Mouse (Mus musculus) MEL (cell line): ENCODE measurements around the gene Hist2h2ac.

Source experiments
- CTCF ChIP-seq, 3 experiments: IDR thresholded peaks in 2 of 3; conservative IDR thresholded peaks in 1 of 3; 2 replicates each; pipeline ENCODE4 v1.5.1; 2011 to 2012; ENCODE audit warnings: low read length in 3 of 3, low read depth in 2 of 3, mild to moderate bottlenecking in 2 of 3, improper control_type of control experiment in 1 of 3, inconsistent platforms in 1 of 3, mixed read lengths in 1 of 3, moderate library complexity in 1 of 3; ENCODE audit not compliant: control insufficient read depth in 1 of 3, insufficient read depth in 1 of 3, poor library complexity in 1 of 3, severe bottlenecking in 1 of 3
- E2F4 ChIP-seq: IDR thresholded peaks from 2 replicates; pipeline ENCODE4 v1.6.1; 2011; ENCODE audit warnings: low read depth, low read length, improper control_type of control experiment, borderline replicate concordance
- EP300 ChIP-seq, 2 experiments: IDR thresholded peaks; 2 replicates each; pipeline ENCODE4 v1.6.1; 2011; ENCODE audit warnings: improper control_type of control experiment in 2 of 2, low read length in 2 of 2, low read depth in 1 of 2, mild to moderate bottlenecking in 1 of 2
- HCFC1 ChIP-seq: IDR thresholded peaks from 2 replicates; pipeline ENCODE4 v1.6.1; 2012; ENCODE audit warnings: low read depth, mild to moderate bottlenecking, inconsistent platforms, low read length, improper control_type of control experiment, moderate library complexity
- MAFK ChIP-seq: IDR thresholded peaks from 2 replicates; pipeline ENCODE4 v1.6.1; 2011; ENCODE audit warnings: low read depth, mild to moderate bottlenecking, low read length, improper control_type of control experiment, borderline replicate concordance
- MAX ChIP-seq: IDR thresholded peaks from 2 replicates; pipeline ENCODE4 v1.6.1; 2011; ENCODE audit warnings: low read length, improper control_type of control experiment
- MXI1 ChIP-seq: IDR thresholded peaks from 2 replicates; pipeline ENCODE4 v1.6.1; 2011; ENCODE audit warnings: mild to moderate bottlenecking, low read depth, low read length, improper control_type of control experiment
- POLR2A ChIP-seq, 2 experiments: IDR thresholded peaks; 2 replicates each; pipeline ENCODE4 v1.6.1; 2011 to 2012; ENCODE audit warnings: low read length in 2 of 2, mild to moderate bottlenecking in 2 of 2, control low read depth in 1 of 2, improper control_type of control experiment in 1 of 2, low read depth in 1 of 2, moderate library complexity in 1 of 2; ENCODE audit not compliant: control insufficient read depth in 1 of 2, insufficient read depth in 1 of 2, poor library complexity in 1 of 2
- SMC3 ChIP-seq: IDR thresholded peaks from 2 replicates; pipeline ENCODE4 v1.6.1; 2011; ENCODE audit warnings: low read depth, low read length, improper control_type of control experiment
- TBP ChIP-seq: IDR thresholded peaks from 2 replicates; pipeline ENCODE4 v1.8.0; 2011; ENCODE audit warnings: low read depth, low read length, improper control_type of control experiment
- UBTF ChIP-seq: IDR thresholded peaks from 2 replicates; pipeline ENCODE4 v1.6.1; 2012; ENCODE audit warnings: low read depth, mild to moderate bottlenecking, inconsistent platforms, low read length, improper control_type of control experiment, moderate library complexity, borderline replicate concordance; ENCODE audit not compliant: insufficient read depth
- USF1 ChIP-seq: IDR thresholded peaks from 2 replicates; pipeline ENCODE4 v1.6.1; 2014; ENCODE audit warnings: low read depth, mild to moderate bottlenecking, inconsistent platforms, low read length, improper control_type of control experiment, moderate library complexity
- ZC3H11A ChIP-seq: IDR thresholded peaks from 2 replicates; pipeline ENCODE4 v1.6.1; 2012; ENCODE audit warnings: low read depth, mild to moderate bottlenecking, inconsistent platforms, low read length, improper control_type of control experiment
- ZNF384 ChIP-seq: IDR thresholded peaks from 2 replicates; pipeline ENCODE4 v1.6.1; 2012; ENCODE audit warnings: low read depth, mild to moderate bottlenecking, inconsistent platforms, low read length, improper control_type of control experiment

- TF ChIP-seq MAX: no peak
- TF ChIP-seq MXI1: no peak
- TF ChIP-seq ZNF384: no peak
- no peak; the same call in 1 of the 2 replicates for TF ChIP-seq SMC3
- TF ChIP-seq POLR2A (IDR thresholded peaks at IDR 0.05; ENCODE audit: control insufficient read depth in 1 of 2, insufficient read depth in 1 of 2, low read depth in 1 of 2, low read length in 2 of 2, poor library complexity in 1 of 2): no peak; a peak in 1 of 4 replicates
- no peak for TF ChIP-seq UBTF
- TF ChIP-seq USF1: no peak
- TF ChIP-seq CTCF (IDR thresholded peaks at IDR 0.05 in 2 of 3, conservative IDR thresholded peaks at IDR 0.05 in 1 of 3; ENCODE audit: control insufficient read depth in 1 of 3, insufficient read depth in 1 of 3, low read depth in 2 of 3, low read length in 3 of 3, poor library complexity in 1 of 3, severe bottlenecking in 1 of 3): 0 out of 6 replicates have a peak, but pooled peaks of 1 of the 3 experiments have one; percentile 1
- TF ChIP-seq TBP: no peak
- no peak; the same call in 1 of the 2 replicates for TF ChIP-seq HCFC1
- TF ChIP-seq EP300 (IDR thresholded peaks at IDR 0.05; ENCODE audit: low read depth in 1 of 2, low read length in 2 of 2): no peak
- TF ChIP-seq MAFK: no peak
- no peak for TF ChIP-seq E2F4
- no peak for TF ChIP-seq ZC3H11A
Measured at GRCm38 (mm10) chr3:96180727-96181477, 39.8 kb downstream of the Hist2h2ac start, which contains the start of gene Sv2a.
